Mouse (Mus musculus) embryonic facial prominence, embryonic 15.5 days (tissue): ENCODE measurements at regions not wholly inside any gene's neighbourhood (a gene's known extent, or its start where the extent isn't known, plus 50 kb on each side); places are given as distances from the start of the nearest gene placed in this dataset.
A peak's percentile ranks its signal among the peaks of the same experiment; 100 is the strongest.
"Not testable (repeated sequence)": the region's sequence is repeated elsewhere in the genome, so short reads cannot be mapped to it uniquely, and the experiment has no call there.

Experiments
- ATAC-seq: fragments of 200-750 bp; cut with Nextera tagmentation; 2 replicates; pipeline ENCODE4 v1.8.0; 2017; ENCODE audit warnings: low read depth, moderate TSS enrichment; ENCODE audit not compliant: insufficient number of reproducible peaks, low FRiP score, low TSS enrichment
- H3K27ac ChIP-seq: fragments of 300-500 bp; sonication (generic); replicated peaks from 2 replicates; pipeline ENCODE4 v1.5.1; 2015; ENCODE audit warnings: mild to moderate bottlenecking, inconsistent platforms
- H3K27me3 ChIP-seq: fragments of 300-500 bp; sonication (generic); 2 replicates; pipeline ENCODE4 v1.6.1; 2015; ENCODE audit warnings: inconsistent platforms
- H3K36me3 ChIP-seq: fragments of 300-500 bp; sonication (generic); 2 replicates; pipeline ENCODE4 v1.6.1; 2015; ENCODE audit warnings: mild to moderate bottlenecking, inconsistent platforms
- H3K4me1 ChIP-seq: fragments of 300-500 bp; sonication (generic); 2 replicates; pipeline ENCODE4 v1.6.1; 2015; ENCODE audit warnings: inconsistent platforms
- H3K4me2 ChIP-seq: fragments of 300-500 bp; sonication (generic); replicated peaks from 2 replicates; pipeline ENCODE4 v1.6.1; 2015; ENCODE audit warnings: mild to moderate bottlenecking, inconsistent platforms
- H3K4me3 ChIP-seq: fragments of 300-500 bp; sonication (generic); replicated peaks from 2 replicates; pipeline ENCODE4 v1.5.1; 2015; ENCODE audit warnings: mild to moderate bottlenecking, inconsistent platforms
- H3K9ac ChIP-seq: fragments of 300-500 bp; sonication (generic); 2 replicates; pipeline ENCODE4 v1.6.1; 2015; ENCODE audit warnings: inconsistent platforms
- H3K9me3 ChIP-seq: fragments of 300-500 bp; sonication (generic); replicated peaks from 2 replicates; pipeline ENCODE4 v1.6.1; 2016; ENCODE audit warnings: inconsistent platforms
- WGBS: fragments of 180-500 bp; shearing (Covaris S2); methylation state at CpG from one replicate; pipeline ENCODE4 v1.1.7; 2015; 5-methylcytosine and 5-hydroxymethylcytosine counted together

GRCm38 (mm10) chr12:23968968-23969367, 128.1 kb downstream of the 9030624G23Rik start:
- H3K27me3 ChIP-seq, H3K9me3 ChIP-seq, H3K27ac ChIP-seq, H3K4me1 ChIP-seq, ATAC-seq, H3K36me3 ChIP-seq, H3K9ac ChIP-seq: not testable (repeated sequence)
- Histone ChIP-seq H3K4me2 (0 out of 2 replicates have a peak overlapping the region, but pooled peaks have one; percentile 21), H3K4me3 (peak overlapping the region; percentile 34)
- no CpG with 5 or more reads among the region's 44 CpGs for WGBS
